Mouse (Mus musculus) intestine, embryonic 14.5 days (tissue): ENCODE measurements around the gene Ugt1a7c. TPM values are rescaled to one million over a fixed set of nuclear protein-coding genes. Genes with fewer than 3 reads are reported as not detected.

ENCODE experiments used
- ATAC-seq: fragments of 200-750 bp; cut with Nextera tagmentation; replicated peaks from 2 replicates; pipeline ENCODE4 v1.8.0; 2017; ENCODE audit warnings: low read depth, moderate number of reproducible peaks, moderate TSS enrichment, moderate library complexity; ENCODE audit not compliant: low FRiP score, low TSS enrichment
- DNase-seq: peaks from one replicate; pipeline ENCODE4 v3.0.0-alpha.2; 2018; ENCODE audit warnings: low spot score
- H3K27ac ChIP-seq: fragments of 300-500 bp; sonication (generic); 2 replicates; pipeline ENCODE4 v1.5.1; 2014; ENCODE audit warnings: low read depth, mild to moderate bottlenecking, control low read depth
- H3K27me3 ChIP-seq: fragments of 300-500 bp; sonication (generic); replicated peaks from 2 replicates; pipeline ENCODE4 v1.6.1; 2014; ENCODE audit warnings: low read length, control low read depth; ENCODE audit not compliant: control insufficient read depth, insufficient read depth
- H3K36me3 ChIP-seq: fragments of 300-500 bp; sonication (generic); 2 replicates; pipeline ENCODE4 v1.6.1; 2014; ENCODE audit warnings: low read length, control low read depth; ENCODE audit not compliant: control insufficient read depth, insufficient read depth
- H3K4me1 ChIP-seq: fragments of 300-500 bp; sonication (generic); replicated peaks from 2 replicates; pipeline ENCODE4 v1.6.1; 2014; ENCODE audit warnings: low read length, control low read depth, mixed read lengths; ENCODE audit not compliant: control insufficient read depth, insufficient read depth
- H3K4me2 ChIP-seq: fragments of 300-500 bp; sonication (generic); 2 replicates; pipeline ENCODE4 v1.6.1; 2014; ENCODE audit warnings: low read length
- H3K4me3 ChIP-seq: fragments of 300-500 bp; sonication (generic); 2 replicates; pipeline ENCODE4 v1.5.1; 2014; ENCODE audit warnings: low read depth, low read length, control low read depth, mixed read lengths
- H3K9ac ChIP-seq: fragments of 300-500 bp; sonication (generic); 2 replicates; pipeline ENCODE4 v1.6.1; 2014; ENCODE audit warnings: mild to moderate bottlenecking, low read length
- H3K9me3 ChIP-seq: fragments of 300-500 bp; sonication (generic); 2 replicates; pipeline ENCODE4 v1.6.1; 2016; ENCODE audit warnings: low read length, control low read depth; ENCODE audit not compliant: control insufficient read depth
- WGBS: fragments of 180-500 bp; shearing (Covaris S2); extraction: QIAGEN DNeasy Blood & Tissue Kit; methylation state at CpG from one replicate; pipeline ENCODE4 v1.1.7; 2014; 5-methylcytosine and 5-hydroxymethylcytosine counted together
- polyA plus RNA-seq: library from polyadenylated mRNA; unstranded; fragments of >200 nt; fragmentation: Nextera tagmentation; extraction: Ambion mirVana; gene quantifications from 2 replicates; pipeline ENCODE4 v1.2.1, GENCODE M21; 2014

The Ugt1a7c gene
- polyA plus RNA-seq, 1 experiment from 2014 or later = 17.4 TPM

DNA sequence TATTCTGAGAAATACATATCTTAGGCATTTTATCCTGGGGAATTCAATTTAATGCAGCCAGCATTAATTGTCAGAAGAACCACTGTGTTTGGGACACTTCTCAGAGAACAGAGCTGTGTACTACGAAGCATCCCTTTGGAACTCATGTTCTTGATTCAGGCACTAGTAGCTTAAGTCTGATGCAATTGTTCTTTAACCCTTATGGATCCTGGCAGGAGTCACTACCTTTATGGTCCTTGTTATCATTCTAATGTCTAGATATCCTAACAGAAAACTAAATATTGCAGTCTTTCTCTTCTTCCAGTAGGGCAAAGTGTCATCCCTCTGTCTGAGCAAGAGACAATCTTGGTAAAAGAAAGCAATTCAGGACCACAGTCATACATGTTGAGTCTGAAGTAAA is 118.2 kb downstream of the Ugt1a7c start:
- Histone ChIP-seq H3K4me1 (no peaks in the 10 kb centered on the region), H3K9ac (no peak overlapping the region), H3K27ac (no peak overlapping the region), H3K9me3 (peaks cover 53% of the 10 kb centered on the region), H3K4me3 (no peak overlapping the region), H3K36me3 (no peaks in the 10 kb centered on the region), H3K27me3 (no peaks in the 10 kb centered on the region), H3K4me2 (no peak overlapping the region)
- no peak for DNase-seq
- ATAC-seq = no peak
- 73% methylated on average over 1 of the region's 1 CpGs for WGBS

DNA sequence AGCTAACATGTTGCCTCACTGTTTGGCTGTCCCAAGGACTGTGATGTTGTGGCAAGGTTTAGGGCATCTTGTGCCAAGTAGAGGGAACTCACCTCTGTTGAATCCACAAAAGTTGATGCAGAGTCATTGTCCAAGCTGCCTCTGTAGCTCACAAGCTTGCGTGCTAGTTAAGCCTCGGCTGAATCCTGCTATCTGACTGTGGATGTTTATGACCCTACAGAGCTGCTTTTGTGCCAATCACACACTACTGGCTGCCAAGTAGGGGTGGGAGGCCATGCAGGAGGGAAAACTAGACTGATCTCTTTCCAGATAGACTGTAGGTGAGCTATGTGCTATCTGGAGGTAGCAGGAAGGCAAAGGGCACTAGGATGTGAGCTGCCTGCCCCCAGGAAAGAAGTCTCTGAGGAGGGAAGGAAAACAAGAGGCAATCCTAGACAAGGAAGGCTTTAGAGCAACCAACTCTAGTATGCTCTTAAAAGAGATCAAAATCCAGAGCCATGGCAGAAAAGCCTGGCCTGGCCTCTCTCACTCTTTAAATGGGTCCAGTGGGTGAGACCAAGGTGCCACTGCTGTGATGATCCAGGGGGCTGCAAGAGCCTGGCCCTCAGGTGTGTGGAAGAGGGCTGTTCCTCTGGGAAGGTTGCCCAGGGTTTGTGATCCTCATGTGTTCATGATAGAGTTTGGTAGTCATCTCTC is 119.1 kb downstream of the Ugt1a7c start:
- Histone ChIP-seq H3K36me3 (no peaks in the 10 kb centered on the region), H3K27ac (no peak overlapping the region), H3K4me1 (no peaks in the 10 kb centered on the region), H3K27me3 (no peaks in the 10 kb centered on the region), H3K4me2 (no peak overlapping the region), H3K9me3 (peaks cover 53% of the 10 kb centered on the region), H3K4me3 (no peak overlapping the region), H3K9ac (no peak overlapping the region)
- DNase-seq (peak; percentile 62), ATAC-seq (0 out of 2 replicates have a peak, but pooled peaks have one; percentile 7)
- WGBS = 79% methylated on average over 2 of the region's 2 CpGs

DNA sequence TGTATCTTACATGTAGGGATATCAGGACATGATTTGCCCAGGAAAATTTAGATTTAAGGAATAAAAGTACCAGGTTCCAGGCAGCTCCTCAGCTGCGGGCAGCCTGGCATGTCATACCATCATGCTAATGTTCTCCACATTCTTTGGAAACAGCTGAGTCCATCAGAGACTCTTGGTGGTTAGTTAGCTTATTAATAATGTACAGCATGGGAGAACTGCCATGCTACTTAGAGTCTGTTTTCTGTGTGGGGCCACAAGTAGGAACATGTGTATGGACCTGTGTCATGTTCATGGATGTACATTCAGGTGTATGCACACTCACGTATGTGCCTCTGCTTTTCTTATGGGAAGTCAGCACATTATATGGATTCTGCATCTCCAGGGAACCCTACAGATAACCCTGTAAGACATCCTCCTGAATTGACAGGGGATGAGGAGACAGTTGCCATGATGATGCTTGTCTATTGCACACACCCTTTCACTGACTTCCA is 119.6 kb downstream of the Ugt1a7c start:
- Histone ChIP-seq H3K4me2 (no peak overlapping the region), H3K36me3 (no peaks in the 10 kb centered on the region), H3K27me3 (no peaks in the 10 kb centered on the region), H3K4me1 (no peaks in the 10 kb centered on the region), H3K27ac (no peak overlapping the region), H3K4me3 (no peak overlapping the region), H3K9me3 (peaks cover 53% of the 10 kb centered on the region), H3K9ac (no peak overlapping the region)
- ATAC-seq = no peak
- no peak for DNase-seq
- 78% methylated on average over 2 of the region's 2 CpGs for WGBS

DNA sequence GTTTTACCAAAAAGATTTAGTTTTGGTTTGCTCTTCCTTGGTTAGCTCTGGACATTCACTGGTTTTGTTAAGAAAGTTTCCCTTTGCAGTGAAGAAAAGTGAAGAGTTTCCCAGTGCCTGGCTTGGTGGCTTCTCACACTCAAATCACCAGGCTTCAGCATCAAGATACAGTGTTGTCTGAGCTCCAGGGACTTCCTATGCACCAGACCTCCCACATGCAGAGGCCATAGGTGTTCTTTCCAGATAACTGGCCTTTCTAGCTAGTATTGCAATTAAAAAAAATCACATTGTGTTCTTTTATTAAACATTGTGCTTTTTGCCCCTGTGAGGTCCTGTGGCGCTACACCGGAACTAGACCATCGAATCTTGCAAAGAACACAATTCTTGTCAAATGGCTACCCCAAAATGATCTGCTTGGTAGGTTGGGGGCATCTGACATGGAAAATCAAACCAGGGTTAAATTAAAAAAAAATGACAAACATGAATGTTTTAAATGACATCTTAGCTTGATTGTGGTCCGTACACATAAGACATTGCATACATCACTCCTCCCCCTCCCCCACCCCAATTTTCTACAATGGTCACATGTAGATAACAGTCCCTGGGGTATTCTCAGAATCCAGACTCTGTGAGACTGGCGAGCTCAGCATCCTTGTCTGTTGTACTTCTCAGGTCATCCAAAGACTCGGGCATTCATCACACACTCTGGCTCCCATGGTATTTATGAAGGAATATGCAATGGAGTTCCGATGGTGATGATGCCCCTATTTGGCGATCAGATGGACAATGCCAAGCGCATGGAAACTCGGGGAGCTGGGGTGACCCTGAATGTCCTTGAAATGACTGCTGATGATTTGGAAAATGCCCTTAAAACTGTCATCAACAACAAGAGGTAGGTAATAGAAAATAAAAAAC is 120.9 kb downstream of the Ugt1a7c start:
- no peak overlapping the region for H3K9ac ChIP-seq
- no peak overlapping the region for H3K4me2 ChIP-seq
- H3K4me3 ChIP-seq = no peak overlapping the region
- no peaks in the 10 kb centered on the region for H3K27me3 ChIP-seq
- H3K9me3 ChIP-seq = peaks cover 53% of the 10 kb centered on the region
- DNase-seq (no peak), ATAC-seq (no peak)
- 72% methylated on average over 10 of the region's 10 CpGs for WGBS
- no peak overlapping the region for H3K27ac ChIP-seq
- H3K36me3 ChIP-seq = no peaks in the 10 kb centered on the region
- H3K4me1 ChIP-seq = no peaks in the 10 kb centered on the region

DNA sequence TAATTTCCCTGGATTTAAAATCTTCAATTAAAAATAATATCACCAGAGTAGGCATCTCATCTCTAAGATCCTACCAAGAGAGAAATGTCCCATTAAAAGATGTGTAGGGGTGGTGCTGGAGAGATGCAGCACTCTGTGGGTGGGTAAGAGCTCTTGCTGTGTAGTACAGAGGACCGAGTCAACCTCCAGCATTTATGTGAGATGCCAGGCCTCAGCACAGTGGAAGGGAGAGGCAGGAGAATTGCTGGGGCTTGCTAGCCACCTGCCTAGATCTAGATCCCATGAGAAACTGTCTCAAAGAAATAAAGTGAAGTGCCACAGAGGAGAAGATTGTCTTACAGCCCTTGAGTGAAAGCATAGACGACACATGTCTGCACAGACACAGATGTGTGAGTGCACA is 121.7 kb downstream of the Ugt1a7c start:
- Histone ChIP-seq H3K4me1 (no peaks in the 10 kb centered on the region), H3K36me3 (no peaks in the 10 kb centered on the region), H3K4me3 (no peak overlapping the region), H3K4me2 (no peak overlapping the region), H3K27me3 (no peaks in the 10 kb centered on the region), H3K9me3 (peaks cover 50% of the 10 kb centered on the region), H3K27ac (no peak overlapping the region), H3K9ac (no peak overlapping the region)
- DNase-seq (no peak), ATAC-seq (no peak)
- WGBS = 61% methylated on average over 2 of the region's 2 CpGs

DNA sequence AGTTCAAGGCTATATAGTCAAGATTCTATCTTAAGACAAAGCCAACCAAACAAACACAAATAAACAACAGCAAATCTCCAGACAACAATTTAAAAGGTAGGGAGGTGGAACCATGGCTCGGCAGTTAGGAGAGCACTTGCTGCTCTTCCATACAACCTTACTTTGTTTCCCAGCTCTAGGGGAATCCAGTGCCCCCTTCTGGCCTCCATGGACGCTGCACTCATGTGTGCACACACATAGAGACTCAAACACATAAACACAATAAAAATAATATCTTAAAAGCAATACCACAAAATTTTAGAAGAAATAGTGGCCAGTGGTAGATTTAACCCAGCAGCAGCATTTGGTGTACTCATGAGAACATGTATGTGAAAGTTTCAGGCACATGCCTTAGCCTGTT is 122.3 kb downstream of the Ugt1a7c start:
- 62% methylated on average over 2 of the region's 2 CpGs for whole genome bisulfite sequencing
- H3K4me3 ChIP-seq = no peak overlapping the region
- no peak overlapping the region for H3K27ac ChIP-seq
- ATAC-seq (no peak), DNase-seq (no peak)
- H3K9me3 ChIP-seq = peaks cover 47% of the 10 kb centered on the region
- no peak overlapping the region for H3K4me2 ChIP-seq
- H3K4me1 ChIP-seq = no peaks in the 10 kb centered on the region
- no peaks in the 10 kb centered on the region for H3K36me3 ChIP-seq
- H3K27me3 ChIP-seq = no peaks in the 10 kb centered on the region
- no peak overlapping the region for H3K9ac ChIP-seq

DNA sequence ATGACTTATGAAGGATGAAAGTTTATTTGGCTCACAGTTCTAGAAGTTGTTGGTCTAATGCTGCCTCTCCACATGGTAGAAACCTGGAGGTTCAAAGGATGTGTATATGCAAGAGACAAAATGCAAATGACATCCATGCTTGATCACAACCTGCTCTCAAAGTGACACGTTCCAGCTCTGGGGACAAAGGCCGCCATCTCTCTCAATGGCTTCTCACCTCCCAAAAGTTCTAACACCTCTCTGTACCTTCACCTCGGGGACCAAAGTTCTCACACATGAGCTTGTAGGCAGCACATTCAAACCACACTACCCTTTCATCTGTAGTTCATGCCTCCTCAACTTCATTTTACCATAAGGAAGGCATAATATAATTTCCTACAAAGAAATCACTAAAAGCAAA is 122.7 kb downstream of the Ugt1a7c start:
- ATAC-seq (no peak), DNase-seq (peak; percentile 52)
- no peak overlapping the region for H3K4me2 ChIP-seq
- H3K27me3 ChIP-seq = no peaks in the 10 kb centered on the region
- peaks cover 44% of the 10 kb centered on the region for H3K9me3 ChIP-seq
- H3K4me1 ChIP-seq = no peaks in the 10 kb centered on the region
- H3K36me3 ChIP-seq = no peaks in the 10 kb centered on the region
- H3K4me3 ChIP-seq = no peak overlapping the region
- H3K27ac ChIP-seq = no peak overlapping the region
- no peak overlapping the region for H3K9ac ChIP-seq
- WGBS = 40% methylated on average over 3 of the region's 3 CpGs

DNA sequence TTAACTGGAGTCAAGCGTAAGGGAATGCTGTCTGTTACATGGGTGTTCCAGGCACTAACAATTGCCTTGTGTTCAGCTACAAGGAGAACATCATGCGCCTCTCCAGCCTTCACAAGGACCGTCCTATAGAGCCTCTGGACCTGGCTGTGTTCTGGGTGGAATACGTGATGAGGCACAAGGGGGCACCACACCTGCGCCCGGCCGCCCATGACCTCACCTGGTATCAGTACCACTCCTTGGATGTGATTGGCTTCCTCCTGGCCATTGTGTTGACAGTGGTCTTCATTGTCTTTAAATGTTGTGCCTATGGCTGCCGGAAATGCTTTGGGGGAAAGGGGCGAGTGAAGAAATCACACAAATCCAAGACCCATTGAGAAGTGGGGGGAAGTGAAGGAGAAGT is 123.2 kb downstream of the Ugt1a7c start:
- H3K9ac ChIP-seq = no peak overlapping the region
- ATAC-seq (no peak), DNase-seq (peak; percentile 57)
- peaks cover 39% of the 10 kb centered on the region for H3K9me3 ChIP-seq
- H3K27me3 ChIP-seq = no peaks in the 10 kb centered on the region
- no peaks in the 10 kb centered on the region for H3K36me3 ChIP-seq
- H3K4me3 ChIP-seq = no peak overlapping the region
- H3K4me1 ChIP-seq = no peaks in the 10 kb centered on the region
- no peak overlapping the region for H3K4me2 ChIP-seq
- WGBS = 71% methylated on average over 9 of the region's 9 CpGs
- no peak overlapping the region for H3K27ac ChIP-seq
